Mouse (Mus musculus): ENCODE measurements around the gene Slc33a1.
A peak's percentile ranks its signal among the peaks of the same experiment; 100 is the strongest.

Slc33a1 gene

DNA sequence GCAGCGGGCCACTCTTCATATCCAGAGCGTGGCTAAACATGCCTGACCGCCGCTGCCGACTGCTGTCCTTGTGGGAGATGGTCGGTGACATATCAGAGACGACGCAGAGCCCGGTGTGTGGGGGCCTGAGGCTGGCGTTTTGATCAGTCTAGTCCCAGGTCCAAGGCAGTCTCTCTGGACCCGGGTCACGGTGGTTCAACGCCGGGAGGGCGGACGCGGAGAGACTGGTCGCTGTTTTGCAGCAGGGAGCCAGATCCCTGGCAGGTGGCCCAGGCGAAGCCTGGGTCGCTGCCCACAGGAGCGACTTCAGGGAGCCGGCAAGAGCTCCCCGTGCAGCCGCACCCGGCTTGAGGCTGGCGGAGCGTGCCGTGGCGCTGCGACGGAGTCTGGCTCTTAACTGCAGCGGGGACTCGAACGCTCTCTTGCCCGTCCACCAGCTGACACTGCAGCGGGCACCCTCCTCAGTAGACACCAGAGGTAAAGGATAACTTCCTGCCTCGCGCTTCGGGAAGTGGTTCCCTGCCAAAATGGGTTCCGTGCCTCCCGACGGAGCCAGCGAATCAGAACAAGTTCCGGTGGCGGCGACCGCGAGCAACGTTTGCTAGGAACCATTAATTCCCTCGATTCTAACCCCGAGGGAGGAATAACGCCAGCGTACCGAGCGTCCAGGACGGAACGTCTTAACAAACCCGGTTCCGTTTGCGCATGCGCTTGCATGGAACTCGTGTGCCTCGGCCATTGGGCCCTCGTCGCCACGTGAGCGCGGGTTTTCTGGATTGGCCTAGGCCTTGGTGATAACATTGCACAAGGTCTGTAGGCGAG lies at the start of gene Slc33a1:
Gene Slc33a1 (minus strand): TSS at position 669 of the 822 bp plus-strand sequence.
- peak; percentile 99 for DNase-seq

DNA sequence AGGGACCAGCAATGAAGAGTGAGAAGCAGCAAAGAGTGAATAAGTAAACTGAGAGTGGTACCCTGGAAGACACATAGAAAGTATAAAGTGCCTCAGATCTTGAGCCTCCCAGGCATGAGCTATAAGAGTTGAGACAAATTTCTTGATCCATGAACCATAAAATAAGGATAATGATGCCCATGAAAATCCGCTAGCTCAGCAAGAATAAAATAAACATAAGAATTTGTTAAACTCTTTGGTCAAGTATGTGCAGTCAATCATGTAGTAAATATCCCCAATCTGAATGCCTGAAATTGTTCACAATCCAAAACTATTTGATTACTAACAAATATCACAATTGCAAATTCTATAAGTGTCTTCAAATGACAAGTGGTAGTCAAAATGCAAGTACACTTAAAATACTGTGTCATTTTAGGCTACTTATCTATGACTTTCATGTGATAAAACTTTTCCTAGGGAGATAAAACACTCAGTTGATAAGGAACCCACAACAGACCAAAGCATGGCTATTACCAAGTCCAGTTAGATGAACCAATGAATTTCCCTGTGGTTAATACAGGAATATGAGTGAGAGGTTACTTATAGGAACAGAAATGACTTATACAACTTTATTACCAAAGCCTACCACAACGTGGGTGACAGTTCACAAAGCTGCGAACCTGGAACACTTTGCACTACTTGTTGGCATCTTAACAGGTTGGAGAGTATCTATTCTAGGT lies 24.3 kb upstream of the Slc33a1 start:
- DNase-seq = no peak

DNA sequence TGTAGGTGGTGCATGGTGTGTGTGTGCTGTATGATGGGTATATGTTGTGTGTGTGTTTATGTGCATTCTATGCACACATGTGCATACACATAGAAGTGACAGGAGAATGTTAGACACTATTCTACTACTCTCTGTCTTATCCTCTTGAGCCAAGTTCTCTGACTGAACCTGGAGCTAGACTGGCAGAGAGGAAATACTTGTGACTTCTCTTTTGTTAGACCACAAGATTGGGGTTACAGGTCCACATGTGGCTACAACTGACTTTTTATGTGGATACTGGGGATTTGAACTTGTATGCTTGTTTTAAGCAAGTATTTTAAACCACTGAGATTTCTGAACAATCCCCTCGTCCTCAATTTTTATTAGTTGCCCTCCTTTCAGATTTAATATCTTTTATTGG lies 22.1 kb upstream of the Slc33a1 start:
- no peak for DNase-seq

DNA sequence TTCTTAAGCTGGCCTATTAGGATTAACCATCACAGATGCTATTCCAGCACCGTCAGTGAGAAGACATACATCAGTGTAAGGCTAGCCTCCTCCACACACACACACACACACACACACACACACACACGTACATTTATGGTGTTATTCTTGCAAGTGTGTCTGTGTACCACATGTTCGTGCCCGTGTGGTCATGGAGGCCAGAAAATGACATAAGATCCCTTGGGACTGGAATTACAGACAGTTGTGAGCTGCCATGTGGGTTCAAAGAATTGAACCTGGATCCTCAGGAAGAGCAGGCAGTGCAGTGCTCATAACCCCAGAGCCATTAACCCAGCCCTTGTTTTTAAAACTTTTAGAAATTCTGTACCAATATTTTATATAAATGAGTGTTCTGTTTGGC lies 13.3 kb upstream of the Slc33a1 start:
- DNase-seq = no peak

GRCm38 (mm10) chr3:63975955-63976908 lies 11.7 kb upstream of the Slc33a1 start, which contains the start of gene Gmps:
Gene Gmps, plus strand, starts transcription at chr3:63976106.
- DNase-seq = peak; percentile 95

GRCm38 (mm10) chr3:63965929-63966328 lies 1.4 kb upstream of the Slc33a1 start:
- no peak for DNase-seq

DNA sequence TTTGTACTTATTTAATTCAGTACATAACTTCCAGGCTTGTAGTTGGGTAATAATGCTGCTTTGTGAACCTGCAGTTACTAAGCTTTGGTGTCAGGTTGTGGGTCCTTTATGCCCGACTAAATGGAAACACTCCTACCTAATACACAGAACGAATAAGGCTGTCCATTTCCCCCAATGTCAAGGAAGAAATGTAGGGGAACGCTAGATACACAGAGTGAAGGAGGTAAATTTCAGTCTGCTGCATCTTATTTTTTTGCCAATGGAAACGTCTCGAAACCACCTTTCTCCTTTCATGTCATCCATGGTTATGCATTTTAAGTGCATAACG lies 318 bp upstream of the Slc33a1 start:
- DNase-seq = no peak

GRCm38 (mm10) chr3:63963421-63964099 lies 1.0 kb downstream of the Slc33a1 start:
- DNase-seq = no peak

- no peak for DNase-seq
These were observed 14.7 kb downstream of the Slc33a1 start for GRCm38 (mm10) chr3:63949837-63950236.

DNA sequence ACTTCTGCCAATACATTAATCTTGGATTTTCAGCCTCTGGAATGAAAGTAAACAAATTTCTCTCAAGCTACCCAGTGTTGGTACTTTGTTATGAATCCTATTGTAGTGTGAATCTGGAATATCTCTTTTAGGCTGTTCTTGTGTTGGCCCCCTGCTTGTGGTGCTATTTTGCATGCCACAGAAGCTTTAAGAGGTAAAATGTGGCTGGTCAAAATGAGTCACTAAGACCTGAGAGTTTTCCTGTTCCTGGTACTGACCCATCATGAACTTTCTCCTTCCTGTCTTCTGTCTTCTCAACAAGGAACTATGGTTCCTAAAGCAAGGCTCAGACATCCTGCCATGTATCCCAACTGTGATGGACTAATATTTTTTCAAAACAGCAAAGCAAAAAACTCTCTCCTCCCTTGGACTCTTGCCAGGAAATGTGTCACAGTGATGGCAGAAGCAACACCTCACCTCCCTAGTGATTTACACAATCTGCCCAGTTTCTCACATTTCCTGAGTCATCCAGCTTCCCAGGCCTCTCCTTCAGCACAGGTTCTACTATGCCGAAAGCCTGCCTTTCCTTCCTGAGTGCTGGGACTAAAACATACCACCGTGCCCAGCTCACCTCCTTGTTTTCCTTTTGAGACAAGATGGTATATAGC lies 23.2 kb downstream of the Slc33a1 start:
- DNase-seq = peak; percentile 54

GRCm38 (mm10) chr3:63938928-63939327 lies 25.6 kb downstream of the Slc33a1 start:
- DNase-seq = no peak

GRCm38 (mm10) chr3:63928878-63929859 lies 35.4 kb downstream of the Slc33a1 start, which contains the start of gene E130311K13Rik:
Gene E130311K13Rik, minus strand, starts transcription at chr3:63929472.
- DNase-seq = peak; percentile 86

GRCm38 (mm10) chr3:63919634-63920033 lies 44.9 kb downstream of the Slc33a1 start:
- no peak for DNase-seq

GRCm38 (mm10) chr3:63910301-63910700 lies 54.3 kb downstream of the Slc33a1 start:
- DNase-seq = no peak

DNA sequence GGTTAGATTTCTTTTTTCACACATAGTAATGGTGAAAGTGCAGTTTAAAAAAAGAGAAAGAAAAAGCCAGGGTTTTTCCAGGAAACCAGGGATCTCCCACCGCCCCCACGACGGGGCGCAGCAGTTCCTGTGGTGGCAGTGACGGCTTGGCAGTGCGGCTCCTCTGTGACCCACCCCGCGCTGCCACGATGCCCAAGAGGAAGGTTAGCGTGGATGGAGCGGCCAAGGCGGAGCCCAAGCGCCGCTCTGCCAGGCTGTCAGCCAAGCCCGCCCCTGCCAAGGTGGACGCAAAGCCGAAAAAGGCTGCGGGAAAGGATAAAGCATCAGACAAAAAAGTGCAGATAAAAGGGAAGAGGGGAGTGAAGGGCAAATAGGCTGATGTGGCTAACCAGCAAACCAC lies 59.3 kb downstream of the Slc33a1 start:
- DNase-seq = no peak

GRCm38 (mm10) chr3:63904157-63904556 lies 60.4 kb downstream of the Slc33a1 start:
- DNase-seq = no peak

DNA sequence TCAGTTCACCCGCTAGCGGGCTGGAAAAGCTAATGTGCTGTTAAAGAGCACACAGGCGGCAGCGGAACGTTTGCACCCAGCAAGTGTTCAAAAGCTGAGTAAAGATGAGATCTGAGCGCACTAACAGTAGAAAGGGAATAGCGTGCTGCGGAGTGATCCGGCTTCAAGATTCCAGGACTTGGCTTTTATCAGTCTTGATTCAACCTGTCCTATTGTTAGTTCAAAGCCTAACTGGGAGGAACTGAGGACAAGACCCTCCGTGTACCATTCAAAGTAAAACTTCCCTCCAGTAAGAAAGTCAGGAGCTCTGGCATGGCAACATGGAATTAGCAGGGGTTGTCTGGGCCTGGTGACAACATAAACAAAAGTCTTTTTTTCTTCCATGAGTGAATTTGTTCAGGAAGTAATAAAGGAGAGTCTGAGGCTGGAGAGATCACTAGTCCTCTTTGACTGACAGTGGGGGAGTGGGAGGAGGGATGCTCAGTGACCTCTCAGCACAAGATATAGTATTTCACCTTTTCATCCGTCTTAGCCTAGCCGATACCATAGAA lies 64.5 kb downstream of the Slc33a1 start:
- DNase-seq = no peak

DNA sequence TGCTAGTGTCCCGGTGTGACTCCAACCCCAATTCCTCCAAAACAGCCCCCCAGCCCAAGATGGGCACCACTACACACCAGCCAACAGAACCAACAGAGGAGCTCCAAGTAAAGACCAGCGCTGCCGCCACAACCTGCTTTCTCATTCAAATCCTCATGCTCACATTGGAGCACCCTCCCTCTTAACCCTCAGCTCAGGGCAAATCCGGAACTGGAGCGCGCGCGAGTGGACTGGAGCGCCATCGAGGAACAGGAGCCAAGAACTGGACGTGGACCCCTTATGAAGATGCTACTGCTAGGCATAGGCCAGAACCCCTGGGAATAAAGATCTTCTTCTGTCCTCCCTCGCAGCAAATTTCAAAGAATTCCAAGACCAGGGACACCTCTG lies 65.3 kb downstream of the Slc33a1 start, which contains the start of gene Plch1:
Gene Plch1 (minus strand): TSS at position 164 of the 387 bp plus-strand sequence.
- DNase-seq = no peak

- peak; percentile 77 for DNase-seq
These were observed 65.8 kb downstream of the Slc33a1 start for GRCm38 (mm10) chr3:63898581-63899308.
